Mouse (Mus musculus) testis, adult 10 weeks (tissue): ENCODE data around the gene Srgap3. TPM values are rescaled to one million over a fixed set of nuclear protein-coding genes. Genes with fewer than 3 reads are reported as not detected.

Source experiments
- polyA plus RNA-seq: library from polyadenylated mRNA; stranded (reverse); fragments of 350-450 nt; fragmentation: Illumina TruSeq; extraction: RNeasy Lipid Tissue Mini Kit (QIAGEN cat#74804); gene quantifications from one replicate; pipeline ENCODE4 v1.2.3, GENCODE M21; 2014; ENCODE audit warnings: low read depth, low replicate concordance

Srgap3 gene
- polyA plus RNA-seq, result 9.6 TPM

GRCm38 (mm10) chr6:112946895-112947436, at the start of gene Srgap3:
Gene Srgap3 (minus strand): TSS chr6:112947266.

DNA sequence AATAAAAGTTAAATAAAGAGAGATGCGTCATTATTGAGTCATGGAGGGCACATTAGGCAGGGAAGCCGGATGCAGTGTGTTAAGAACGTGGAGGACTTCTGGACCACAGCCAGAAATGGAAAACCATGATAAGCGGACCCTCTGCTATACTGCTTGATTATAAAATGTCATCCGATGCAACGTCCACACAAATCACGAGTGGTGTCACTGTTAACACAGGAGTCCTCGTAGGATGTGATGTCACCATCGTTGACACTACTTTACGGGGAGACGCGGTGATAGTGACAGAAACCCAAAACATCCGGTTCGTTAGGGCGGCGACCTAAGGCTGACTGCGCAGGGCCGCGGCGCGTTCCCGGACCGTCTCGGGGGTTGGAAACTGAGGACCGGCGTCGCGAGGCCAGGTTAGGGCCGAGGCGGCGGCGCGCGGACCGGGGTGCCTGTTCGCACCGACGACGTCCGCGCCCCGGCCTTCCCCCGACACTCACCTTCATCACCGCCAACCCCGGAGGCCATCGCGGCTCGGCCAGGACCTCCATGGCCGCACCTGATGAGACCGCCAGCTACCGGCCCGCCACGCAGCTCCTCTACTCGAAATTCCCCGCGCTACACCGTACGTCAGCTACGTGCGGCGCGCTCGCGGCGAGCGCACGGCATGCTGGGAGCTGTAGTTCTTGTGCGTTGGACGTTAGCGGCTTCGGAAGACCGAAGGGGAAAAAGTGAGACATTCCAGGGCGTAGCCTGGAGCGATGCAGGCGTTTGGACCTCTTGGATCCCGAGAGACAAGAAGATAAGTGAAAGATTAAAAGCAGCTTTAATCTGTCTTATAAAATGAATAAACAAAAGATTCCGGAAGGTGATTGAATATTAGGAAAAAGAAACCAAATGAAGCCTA, 250.8 kb downstream of the Srgap3 start, which contains the start of gene Rad18:
TSS of gene Rad18 (minus strand) at position 631 of the 895 bp plus-strand sequence.

Other genes with a start within 250 kb of the Srgap3 start
- gene Thumpd3, start 99.0 kb upstream of the Srgap3 start, polyA plus RNA-seq, result 298 TPM
- gene Setd5, start 130.1 kb upstream of the Srgap3 start, polyA plus RNA-seq, result 73.8 TPM
- gene Lhfpl4, start 248.1 kb upstream of the Srgap3 start, polyA plus RNA-seq, result 0.13 TPM